Mouse (Mus musculus) gastrocnemius, adult 8-10 months (tissue): ENCODE data around the gene Acsl5. TPM values are rescaled to one million over a fixed set of nuclear protein-coding genes. Genes with fewer than 3 reads are reported as not detected.

Source experiments
- DNase-seq, 2 experiments: peaks; one replicate each; pipeline ENCODE4 v3.0.0; 2022; ENCODE audit warnings: low spot score in 2 of 2
- total RNA-seq, 4 experiments: library from RNA; stranded (reverse); gene quantifications; 2 replicates each; pipeline ENCODE4 v1.2.4; 2022

Acsl5 gene
- 1 to 10 TPM; 2.0 to 2.6 (median 2.2) TPM for total RNA-seq

DNA sequence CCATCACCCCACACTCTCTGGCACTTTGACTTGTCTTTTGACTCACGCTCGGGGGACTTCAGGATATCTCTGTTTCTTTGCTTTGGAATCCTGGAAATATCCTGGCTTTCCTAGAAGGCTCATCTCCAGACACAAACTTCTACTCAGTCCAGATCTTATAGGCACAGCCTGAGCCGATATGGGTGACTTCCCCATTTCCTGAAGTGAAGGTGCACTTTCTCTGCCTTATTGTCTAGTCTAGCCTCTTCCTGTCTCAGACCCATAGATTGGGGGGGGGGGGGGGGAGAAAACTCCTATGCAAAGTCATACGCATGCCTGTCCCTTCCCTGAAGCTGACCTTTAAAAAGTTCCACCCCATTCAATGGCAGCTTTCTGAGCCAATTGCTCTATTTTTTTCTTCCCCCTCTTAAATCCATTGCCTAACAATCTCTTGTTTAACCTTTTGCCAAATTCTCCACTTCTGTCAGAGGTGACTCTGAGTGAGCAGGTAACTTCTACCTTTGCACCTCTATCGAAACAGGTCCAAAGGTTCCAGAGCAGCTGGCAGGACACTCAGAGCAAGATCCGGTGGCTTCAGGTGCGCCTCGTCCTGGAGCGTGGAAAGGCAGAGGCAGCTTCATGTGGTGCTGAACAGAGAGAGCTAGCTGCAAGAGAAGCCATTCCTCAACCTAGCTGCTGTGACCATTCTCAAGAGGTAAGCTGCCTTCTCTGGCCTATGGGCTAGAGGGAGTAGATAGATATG is at the start of gene Acsl5:
TSS of gene Acsl5 (plus strand) at position 556 of the 742 bp plus-strand sequence.
- no peak for DNase-seq

DNA sequence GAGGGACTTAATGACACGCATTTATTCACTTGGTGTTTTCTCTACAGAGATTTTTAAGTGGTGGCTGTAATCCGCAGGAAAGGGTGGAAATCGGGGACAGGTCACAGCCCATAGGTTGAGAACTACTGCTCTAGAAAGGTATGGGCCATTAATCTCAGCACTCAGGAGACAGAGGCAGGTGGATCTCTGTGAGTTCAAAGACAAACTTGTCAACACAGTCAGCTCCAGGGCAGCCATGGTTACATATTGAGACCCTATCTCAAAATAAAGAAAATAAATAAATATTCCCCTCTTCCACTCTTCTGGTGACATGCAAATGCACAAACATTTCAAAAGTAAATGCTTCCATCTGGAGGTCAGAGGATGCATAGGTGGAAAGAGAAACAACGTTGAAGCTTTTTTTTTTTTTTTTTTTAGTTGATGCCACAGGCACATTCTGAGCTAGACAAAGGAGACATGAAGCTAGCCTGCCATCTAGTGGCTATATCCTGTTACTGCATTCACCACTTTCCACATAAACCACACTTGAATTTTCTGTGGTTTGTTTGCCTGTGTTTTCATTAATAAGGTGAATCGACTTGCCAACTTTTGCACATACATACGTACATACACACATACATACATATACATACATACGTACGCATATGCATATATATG is 45.1 kb upstream of the Acsl5 start:
- no peak for DNase-seq

DNA sequence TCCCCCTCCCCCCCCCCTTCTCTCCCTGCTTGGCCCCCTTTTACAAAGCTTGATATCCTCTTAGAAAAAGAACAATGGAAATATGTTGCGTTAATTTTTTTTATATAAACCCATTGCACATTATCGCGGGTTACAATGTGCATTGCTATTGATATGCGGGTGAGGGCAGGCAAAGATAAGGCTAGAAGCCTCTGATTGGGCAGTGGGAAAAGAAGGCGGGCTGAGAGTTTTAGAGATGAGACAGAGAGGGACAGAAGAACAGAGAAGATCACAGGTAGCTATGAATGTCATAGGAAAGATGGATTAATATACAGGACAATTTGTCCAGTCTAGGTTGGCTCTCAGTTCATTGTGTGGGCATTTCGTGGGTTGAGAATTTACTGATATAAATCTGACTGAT is 44.5 kb upstream of the Acsl5 start:
- no peak for DNase-seq

DNA sequence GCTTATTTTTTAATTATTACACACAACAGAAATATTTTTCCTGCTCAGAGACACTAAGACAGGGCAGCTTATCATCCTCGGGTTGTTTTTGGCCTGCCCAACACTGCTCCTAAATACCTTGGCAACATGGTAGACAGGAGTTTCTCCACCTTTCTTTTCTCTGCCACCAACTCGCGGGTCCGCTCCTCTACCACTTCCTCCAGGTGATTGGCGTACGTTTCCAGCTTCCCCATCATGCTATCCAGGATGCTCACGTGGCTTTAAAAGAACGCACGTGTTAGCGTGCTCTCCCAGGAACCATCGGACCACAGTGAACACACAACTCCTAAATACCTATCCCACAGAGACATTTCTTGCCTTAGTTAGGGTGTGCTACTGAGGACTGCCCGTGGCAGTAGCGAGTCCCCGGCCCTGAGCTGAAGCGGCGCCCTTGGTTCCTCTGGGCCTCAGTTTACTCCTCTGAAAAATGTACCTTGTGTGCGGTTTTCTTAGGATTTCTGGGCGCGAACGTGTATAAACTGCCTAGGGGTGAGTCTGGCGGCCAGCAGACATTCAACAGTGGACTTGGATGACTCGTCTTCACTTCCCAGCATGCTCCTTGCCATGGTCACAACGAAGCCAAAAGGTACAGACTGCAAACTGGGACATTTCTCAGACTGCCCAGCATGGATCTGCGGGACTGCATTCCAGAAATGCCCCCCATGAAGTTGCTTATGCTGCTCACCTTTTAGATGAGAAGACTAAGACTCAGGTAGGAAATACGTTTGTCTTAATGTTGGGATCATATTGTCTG is 43.8 kb upstream of the Acsl5 start:
- DNase-seq: no peak

DNA sequence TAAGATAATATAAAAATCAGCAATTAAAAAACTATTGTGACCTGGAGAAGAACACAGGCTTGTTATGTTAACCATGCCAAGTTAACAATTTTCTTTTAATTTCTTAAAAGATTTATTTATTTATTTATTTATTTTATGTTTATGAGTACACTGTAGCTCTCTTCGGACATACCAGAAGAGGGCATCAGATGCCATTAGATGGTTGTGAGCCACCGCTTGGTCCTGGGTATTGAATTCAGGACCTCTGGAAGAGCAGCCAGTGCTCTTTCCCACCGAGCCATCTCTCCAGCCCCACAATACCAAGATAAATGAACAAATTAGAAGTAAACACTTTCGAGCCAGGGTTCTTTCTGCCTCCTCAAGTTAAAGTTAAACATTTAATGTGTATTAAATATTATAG is 43.1 kb upstream of the Acsl5 start:
- DNase-seq: no peak

DNA sequence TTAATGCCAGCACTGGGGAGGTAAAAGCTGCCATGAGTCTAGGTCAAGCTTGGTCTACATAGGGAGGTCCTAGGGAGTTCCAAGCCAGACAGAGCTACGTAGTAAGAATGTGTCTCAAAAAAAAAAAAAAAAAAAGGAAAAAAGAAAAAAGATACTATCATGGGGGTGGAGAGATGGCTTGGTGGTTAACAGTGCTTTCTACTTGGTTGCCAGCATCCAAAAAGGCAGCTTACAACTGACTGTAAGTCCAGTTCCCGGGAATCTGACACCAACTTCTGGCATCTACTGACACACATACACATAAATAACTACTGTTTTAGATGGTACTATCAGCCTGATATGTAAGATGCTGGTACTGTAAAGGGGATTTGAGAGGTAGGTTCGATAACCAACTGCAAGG is 42.7 kb upstream of the Acsl5 start:
- no peak for DNase-seq

DNA sequence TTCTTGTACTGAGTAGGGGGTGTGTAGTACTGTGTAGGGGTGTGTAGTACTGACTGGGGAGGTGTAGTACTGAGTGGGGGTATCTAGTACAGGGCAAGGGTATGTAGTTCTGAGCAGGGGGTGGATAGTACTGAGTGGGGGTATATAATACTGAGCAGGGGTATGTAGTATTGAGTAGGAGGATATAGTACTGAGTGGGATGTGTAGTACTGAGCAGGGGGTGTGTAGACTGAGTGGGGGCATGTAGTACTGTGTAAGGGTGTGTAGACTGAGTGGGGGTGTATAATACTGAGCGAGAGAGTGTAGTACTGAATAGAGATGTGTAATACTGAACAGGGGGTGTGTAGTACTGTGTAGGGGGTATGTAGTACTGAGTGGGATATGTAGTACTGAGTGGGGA is 40.0 kb upstream of the Acsl5 start:
- DNase-seq: no peak

DNA sequence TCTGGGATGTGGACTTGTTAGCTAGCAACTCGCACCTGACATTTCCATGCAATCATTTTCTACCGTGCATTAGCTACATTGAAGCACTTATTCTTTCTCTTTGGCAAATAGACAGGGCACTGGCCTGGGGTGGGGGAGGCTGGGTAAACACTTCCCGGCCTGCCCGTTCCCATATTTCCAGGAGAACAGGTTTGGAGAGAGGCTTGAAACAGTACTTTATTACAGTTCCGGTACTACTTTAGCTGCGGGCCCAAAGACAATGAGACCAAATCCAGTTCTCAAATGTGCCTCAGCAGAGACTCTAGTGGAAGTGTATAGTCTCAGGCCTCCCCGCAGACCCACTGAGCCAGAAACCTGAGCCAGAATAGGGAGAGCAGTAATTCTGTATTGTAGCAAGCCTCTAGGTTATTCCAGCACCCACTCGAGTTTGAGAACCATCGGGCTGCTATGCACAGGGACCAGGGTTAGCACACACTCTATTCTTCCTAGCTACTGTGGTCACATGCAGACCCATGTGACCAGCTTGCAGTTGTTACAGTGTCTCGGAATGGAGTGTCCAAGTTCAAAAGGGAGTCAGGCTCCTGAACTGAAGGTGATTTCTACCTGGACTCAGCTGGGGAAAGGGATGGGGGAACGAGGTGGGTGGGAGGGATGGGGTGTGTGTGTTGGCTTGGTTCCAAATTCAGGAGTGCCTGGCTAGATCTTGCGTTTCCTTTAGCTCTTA is 38.0 kb upstream of the Acsl5 start:
- no peak for DNase-seq

DNA sequence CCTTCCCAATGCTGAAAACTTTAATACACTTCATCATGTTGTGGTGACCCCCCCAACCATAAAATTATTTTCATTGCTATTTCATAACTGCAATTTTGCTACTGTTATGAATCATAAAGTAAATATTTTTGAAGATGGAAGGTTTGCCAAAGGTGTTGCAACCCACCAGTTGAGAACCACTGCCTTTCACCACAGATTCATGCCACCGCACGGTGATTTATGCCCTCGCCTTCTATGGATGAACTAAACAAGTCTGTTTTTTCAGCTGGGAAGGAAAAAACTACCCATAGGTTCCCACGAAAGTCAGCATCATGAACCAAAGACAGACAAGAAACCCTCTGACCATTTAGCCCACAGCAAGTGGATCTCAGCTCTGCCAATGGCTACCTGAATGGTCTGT is 34.9 kb upstream of the Acsl5 start:
- no peak for DNase-seq

DNA sequence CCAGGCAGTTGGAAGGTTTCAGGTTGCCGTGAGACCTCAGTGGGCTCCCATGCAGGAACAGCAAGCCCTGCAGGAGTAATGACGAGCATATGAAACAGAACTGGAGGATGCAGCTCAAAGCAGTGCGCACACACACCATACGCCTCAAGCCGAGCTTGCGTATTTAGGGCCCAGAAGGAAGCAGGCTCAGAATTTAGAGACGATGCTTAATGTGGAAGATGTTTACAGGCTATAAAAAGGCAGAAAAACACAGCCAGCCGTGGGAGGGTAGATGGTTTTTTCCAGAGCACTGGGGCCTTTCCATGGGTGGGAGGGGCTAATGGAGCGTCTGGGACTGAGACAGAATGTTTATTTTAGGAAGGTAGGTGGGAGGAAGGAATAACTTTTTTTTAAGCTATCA is 34.4 kb upstream of the Acsl5 start:
- DNase-seq: no peak

DNA sequence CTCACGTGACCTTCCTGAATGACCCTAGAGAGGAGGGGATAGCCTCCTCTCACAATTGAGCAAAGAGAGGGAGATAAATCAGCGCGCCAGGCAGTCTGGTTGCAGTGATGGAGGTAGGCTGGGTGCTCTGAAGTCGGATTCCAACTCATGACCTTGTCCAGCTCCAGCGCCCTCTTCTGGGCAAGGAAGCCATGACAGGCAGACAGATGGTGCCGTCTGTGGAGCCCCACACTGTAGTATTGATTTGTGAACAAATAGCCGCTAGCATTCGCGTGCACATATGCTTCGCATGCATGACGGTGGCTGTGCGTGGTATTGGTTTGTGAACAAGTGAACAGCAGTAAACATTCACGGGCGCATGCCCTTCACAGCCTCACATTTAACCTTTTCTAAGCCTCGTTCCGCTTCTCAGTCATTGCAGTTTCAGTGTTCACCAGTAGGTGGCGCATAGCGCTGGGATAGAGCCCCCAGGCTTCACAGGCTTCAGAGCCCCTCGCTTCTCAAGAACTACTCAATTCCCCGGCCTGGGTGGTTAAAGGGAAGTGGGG is 33.5 kb upstream of the Acsl5 start:
- peak; percentile 55 to 59 for DNase-seq

DNA sequence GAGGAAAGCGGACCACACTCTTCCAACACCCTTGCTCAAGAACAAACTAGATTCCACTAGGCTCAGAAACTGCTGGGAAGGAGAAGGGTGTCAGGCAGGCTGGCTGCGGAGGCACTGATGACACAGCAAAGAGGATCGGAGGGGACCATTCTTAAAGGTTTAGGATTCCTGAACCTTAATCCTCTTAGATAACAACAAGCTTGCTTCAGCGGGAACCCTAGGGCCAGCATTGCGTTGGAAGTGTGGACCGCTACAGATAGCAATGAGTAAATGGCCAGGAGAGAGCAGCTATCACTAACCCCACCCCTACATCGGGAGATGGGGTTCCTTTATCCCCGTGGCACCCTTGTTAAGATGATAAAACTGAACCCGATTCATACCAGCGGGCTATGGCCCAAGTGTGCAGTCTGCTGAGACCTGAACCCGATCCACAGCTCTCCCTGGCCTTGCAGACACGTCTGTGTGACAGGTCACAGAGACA is 33.0 kb upstream of the Acsl5 start:
- no peak for DNase-seq

DNA sequence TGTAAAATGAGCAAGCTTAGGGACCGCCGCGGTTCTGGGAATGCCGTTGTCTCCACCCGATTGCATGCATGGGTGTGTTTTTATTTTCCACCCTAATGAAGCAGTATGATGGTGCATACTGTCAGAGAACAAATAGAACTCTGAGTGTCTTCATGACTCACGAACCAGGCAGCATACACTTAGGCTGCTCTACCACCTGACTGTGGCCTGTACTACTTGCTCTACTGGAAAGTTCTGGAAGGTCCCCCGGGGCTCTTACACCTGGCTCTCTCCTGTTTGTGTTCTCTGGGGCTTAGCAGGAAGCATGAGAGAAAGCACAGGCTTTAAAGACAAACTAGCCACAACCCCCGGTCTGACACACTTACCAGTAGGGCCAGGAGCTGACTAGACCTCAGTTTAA is 32.4 kb upstream of the Acsl5 start:
- no peak for DNase-seq

DNA sequence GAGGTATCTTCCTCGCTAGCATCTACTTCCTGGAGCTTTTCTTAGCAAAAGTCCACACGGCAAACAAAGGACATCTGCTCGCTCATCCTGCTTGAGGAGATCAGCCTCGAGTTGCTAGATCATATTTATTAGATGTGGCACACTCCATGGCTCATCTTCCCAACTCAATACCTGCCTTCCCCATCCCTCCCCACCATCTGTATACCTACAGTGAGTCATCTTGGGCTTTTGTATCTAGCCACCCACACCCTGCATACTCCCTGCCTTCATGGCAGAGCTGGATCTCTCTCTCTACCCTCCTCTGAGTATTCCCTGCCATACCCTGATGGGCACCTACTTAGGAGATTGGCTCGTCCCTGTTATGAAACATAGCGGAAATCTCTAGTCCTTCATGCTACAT is 30.5 kb upstream of the Acsl5 start:
- DNase-seq: no peak

DNA sequence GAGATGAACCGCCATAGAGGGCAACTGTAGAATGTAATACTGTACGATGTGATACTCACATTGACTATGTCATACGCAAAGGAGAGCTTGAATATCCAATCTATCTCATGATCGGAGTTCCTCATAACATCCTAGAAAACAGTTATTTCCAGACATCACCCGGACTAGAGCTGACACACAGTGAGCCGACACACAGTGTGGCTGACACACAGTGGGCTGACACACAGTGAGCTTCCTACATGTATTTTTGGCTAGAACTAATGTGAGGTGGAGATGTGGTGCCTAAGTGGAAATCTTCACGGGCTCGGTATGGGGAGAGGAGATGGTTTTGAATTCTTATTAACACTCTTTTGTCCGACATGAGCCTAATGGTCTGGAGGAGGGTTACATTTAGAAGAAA is 29.5 kb upstream of the Acsl5 start:
- DNase-seq: no peak

DNA sequence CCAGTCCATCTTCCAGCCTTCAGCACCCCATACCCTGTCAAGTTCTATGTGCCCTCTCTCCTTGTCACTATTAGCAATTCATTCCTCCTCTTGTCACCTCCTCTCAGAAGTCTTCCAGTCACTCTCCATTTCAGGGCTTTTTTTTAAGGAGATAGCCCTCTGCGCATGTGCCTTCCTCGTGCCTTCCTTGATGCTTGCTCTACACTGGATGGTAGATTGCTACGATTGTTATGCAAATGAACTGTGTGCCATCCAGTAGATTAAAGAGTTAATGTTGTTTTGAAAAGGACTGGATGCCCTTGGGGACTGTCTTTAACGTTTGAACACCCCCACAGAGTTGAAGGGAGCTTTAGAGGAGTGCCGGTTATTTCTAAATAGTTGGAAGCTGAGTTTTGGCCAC is 25.1 kb upstream of the Acsl5 start:
- DNase-seq: no peak

DNA sequence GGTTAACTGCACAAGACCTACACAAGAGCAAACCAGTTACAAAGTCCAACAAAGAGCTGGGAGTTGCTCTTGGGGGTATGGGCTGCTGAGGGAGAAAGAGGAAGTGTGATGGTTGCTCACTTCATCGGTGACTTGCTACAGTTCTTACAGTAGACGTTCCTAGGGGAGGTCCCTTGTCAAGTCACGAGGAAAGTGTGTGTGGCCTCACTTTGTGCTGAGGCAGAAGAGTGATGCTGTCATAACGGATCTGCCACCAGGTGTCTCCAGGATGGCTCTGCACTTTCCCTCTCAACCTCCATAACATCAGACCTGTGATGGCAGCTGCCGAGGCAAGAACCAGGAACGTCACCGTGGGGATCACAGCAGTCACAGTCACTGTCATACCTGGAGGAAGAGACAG is 24.6 kb upstream of the Acsl5 start:
- DNase-seq: no peak

DNA sequence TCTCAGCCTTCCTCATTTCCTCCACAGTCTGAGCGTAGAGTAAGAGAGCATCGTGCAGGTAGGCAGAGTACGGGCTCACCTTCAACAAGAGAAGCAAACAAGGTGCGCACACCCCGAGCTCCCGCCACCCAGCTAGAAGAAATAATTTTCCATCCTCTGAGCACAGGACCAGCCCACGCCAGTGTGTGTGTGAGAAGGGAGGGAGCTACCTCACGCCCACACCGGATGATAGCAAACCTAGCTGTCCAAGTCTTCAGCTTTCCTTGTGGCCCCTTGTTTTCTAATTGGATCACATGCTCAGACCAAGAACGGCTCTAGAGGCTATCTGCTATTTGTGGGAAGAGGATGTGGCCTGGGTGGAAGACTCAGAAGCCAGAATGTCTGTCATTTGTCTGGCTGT is 20.7 kb upstream of the Acsl5 start:
- DNase-seq: no peak

DNA sequence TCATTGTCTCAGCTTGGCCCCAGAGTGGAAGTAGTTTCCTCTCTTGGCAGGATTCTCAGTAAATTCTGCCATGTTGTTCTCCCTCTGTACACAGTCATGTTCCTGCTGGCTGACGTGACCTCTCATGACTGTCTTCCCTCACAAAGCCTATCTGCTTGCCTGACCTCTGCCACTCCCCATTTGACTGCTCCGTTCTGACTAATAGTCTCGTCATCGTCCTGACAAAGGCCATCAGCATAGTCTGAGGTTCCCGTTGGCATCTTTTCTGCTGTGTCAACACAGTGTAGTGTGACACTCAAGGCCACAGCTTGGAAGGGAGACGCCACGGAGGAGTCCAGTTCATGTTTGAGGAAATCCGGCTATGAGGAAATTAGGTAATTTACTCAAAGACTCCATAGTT is 19.6 kb upstream of the Acsl5 start:
- DNase-seq: no peak

DNA sequence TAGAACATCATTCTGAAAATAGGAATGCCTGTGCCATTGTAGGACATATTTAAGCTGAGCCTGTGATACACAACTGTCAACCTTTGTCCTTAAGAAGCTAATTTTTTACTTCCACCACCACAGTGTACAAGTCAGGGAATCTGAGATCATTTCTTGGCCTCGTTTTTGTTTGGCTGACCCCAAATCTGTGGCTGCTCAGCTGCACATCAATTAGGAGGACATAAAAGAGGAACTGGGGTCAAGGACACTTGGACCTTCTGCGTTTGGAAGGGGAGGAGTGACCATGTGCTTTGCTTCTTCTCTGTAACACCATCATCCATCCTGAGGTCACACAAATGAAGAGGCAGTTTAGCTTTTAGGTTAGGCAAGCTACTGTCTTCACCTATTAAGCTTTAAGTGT is 15.7 kb upstream of the Acsl5 start:
- DNase-seq: no peak

DNA sequence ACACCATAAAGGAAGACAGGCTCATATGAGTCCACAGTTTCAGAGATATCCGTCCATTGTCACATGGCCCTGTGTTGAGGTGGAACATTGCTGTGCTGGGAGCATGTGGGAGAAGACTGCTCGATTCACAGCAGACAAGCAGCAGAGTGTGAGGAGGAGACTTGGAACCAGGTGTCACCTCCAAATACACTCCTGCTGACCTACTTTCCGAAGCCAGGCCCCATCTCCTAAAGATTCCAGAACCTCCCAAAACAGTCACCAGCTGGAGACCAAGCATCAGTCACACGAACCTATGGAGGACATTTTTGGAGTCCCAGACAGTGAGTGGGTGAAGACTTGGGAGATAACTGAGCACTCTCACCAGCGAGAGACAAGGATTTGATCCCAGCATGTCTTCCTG is 15.2 kb upstream of the Acsl5 start:
- no peak for DNase-seq
